Mouse (Mus musculus) myocyte (in vitro differentiated cells): ENCODE data around the gene Pnmal1. TPM values are rescaled to one million over a fixed set of nuclear protein-coding genes. Genes with fewer than 3 reads are reported as not detected.

ENCODE experiments used
- H3K27me3 ChIP-seq: one replicate; pipeline ENCODE4 v1.6.1; 2011; ENCODE audit not compliant: control insufficient read depth, insufficient read depth, insufficient read length
- H3K36me3 ChIP-seq: one replicate; pipeline ENCODE4 v1.6.1; 2011; ENCODE audit not compliant: control insufficient read depth, insufficient read depth
- H3K4me2 ChIP-seq: one replicate; pipeline ENCODE4 v1.6.1; 2011; ENCODE audit warnings: low read depth, control low read depth
- H3K4me3 ChIP-seq: one replicate; pipeline ENCODE4 v1.5.1; 2011; ENCODE audit warnings: mild to moderate bottlenecking, control low read depth, moderate library complexity
- H3K79me2 ChIP-seq: one replicate; pipeline ENCODE4 v1.6.1; 2011; ENCODE audit not compliant: control insufficient read depth, insufficient read depth
- H3ac ChIP-seq: one replicate; pipeline ENCODE4 v1.6.1; 2011; ENCODE audit not compliant: control insufficient read depth, insufficient read length
- CEBPB ChIP-seq: IDR thresholded peaks from 2 replicates; pipeline ENCODE4 v1.6.1; 2011; ENCODE audit warnings: mild to moderate bottlenecking, moderate library complexity; ENCODE audit not compliant: poor library complexity, insufficient read depth, severe bottlenecking
- E2F4 ChIP-seq: IDR thresholded peaks from one replicate; pipeline ENCODE4 v1.6.1; 2011; ENCODE audit warnings: mild to moderate bottlenecking, control low read depth, moderate library complexity; ENCODE audit not compliant: insufficient read depth
- MAX ChIP-seq: IDR thresholded peaks from one replicate; pipeline ENCODE4 v1.6.1; 2011; ENCODE audit warnings: low read depth, mild to moderate bottlenecking, control low read depth
- MYOD1 ChIP-seq, 3 experiments: IDR thresholded peaks; one replicate each; pipeline ENCODE4 v1.6.1; 2011; ENCODE audit warnings: control low read depth in 2 of 3, low read depth in 2 of 3, mild to moderate bottlenecking in 2 of 3, moderate library complexity in 1 of 3; ENCODE audit not compliant: insufficient read length in 2 of 3, control insufficient read depth in 1 of 3
- MYOG ChIP-seq, 3 experiments: IDR thresholded peaks; one replicate each; pipeline ENCODE4 v1.6.1; 2011; ENCODE audit warnings: control low read depth in 2 of 3, low read depth in 2 of 3, mild to moderate bottlenecking in 2 of 3; ENCODE audit not compliant: insufficient read length in 2 of 3, control insufficient read depth in 1 of 3, insufficient read depth in 1 of 3
- POLR2A ChIP-seq: IDR thresholded peaks from one replicate; pipeline ENCODE4 v1.6.1; 2011; ENCODE audit warnings: low read depth, mild to moderate bottlenecking, control low read depth, moderate library complexity; ENCODE audit not compliant: insufficient read length
- POLR2AphosphoS2 ChIP-seq: IDR thresholded peaks from one replicate; pipeline ENCODE4 v1.6.1; 2011; ENCODE audit warnings: low read depth, control low read depth; ENCODE audit not compliant: insufficient read length
- REST ChIP-seq: IDR thresholded peaks from one replicate; pipeline ENCODE4 v1.6.1; 2011; ENCODE audit warnings: mild to moderate bottlenecking, control low read depth, moderate library complexity; ENCODE audit not compliant: insufficient read depth, insufficient read length
- SRF ChIP-seq: IDR thresholded peaks from one replicate; pipeline ENCODE4 v1.6.1; 2011; ENCODE audit warnings: low read depth; ENCODE audit not compliant: control insufficient read depth, insufficient read length
- TCF12 ChIP-seq: IDR thresholded peaks from one replicate; pipeline ENCODE4 v1.6.1; 2011; ENCODE audit warnings: mild to moderate bottlenecking, control low read depth; ENCODE audit not compliant: poor library complexity, insufficient read depth, severe bottlenecking
- TCF3 ChIP-seq: IDR thresholded peaks from one replicate; pipeline ENCODE4 v1.6.1; 2011; ENCODE audit warnings: low read depth, control low read depth; ENCODE audit not compliant: insufficient read length
- USF1 ChIP-seq: IDR thresholded peaks from one replicate; pipeline ENCODE4 v1.6.1; 2011; ENCODE audit warnings: low read depth, mild to moderate bottlenecking, control low read depth, moderate library complexity
- polyA plus RNA-seq: library from polyadenylated mRNA; unstranded; fragments of >200 nt; fragmentation: generic; extraction: Trizol; gene quantifications from one replicate; pipeline ENCODE4 v1.2.1, GENCODE M21; 2012; ENCODE audit warnings: missing spikeins

The Pnmal1 gene
- polyA plus RNA-seq, 1 experiment: 0.05 TPM

- no peaks in the 10 kb centered on the region for H3K36me3 ChIP-seq
- H3K79me2 ChIP-seq: no peaks in the 10 kb centered on the region
- H3K27me3 ChIP-seq: no peaks in the 10 kb centered on the region
- TF ChIP-seq MYOD1 (IDR thresholded peaks at IDR 0.05; ENCODE audit: control insufficient read depth in 1 of 3, insufficient read length in 2 of 3, low read depth in 2 of 3) (no peak), POLR2AphosphoS2 (no peak), E2F4 (no peak)
- H3K4me2 ChIP-seq: no peak overlapping the region
- no peak overlapping the region for H3K4me3 ChIP-seq
- no peak overlapping the region for H3ac ChIP-seq
Measured at GRCm38 (mm10) chr7:16961678-16962077, 2.2 kb downstream of the Pnmal1 start.

GRCm38 (mm10) chr7:16968414-16968813, 8.9 kb downstream of the Pnmal1 start:
- Histone ChIP-seq H3K4me2 (no peak overlapping the region), H3K27me3 (no peaks in the 10 kb centered on the region), H3K36me3 (no peaks in the 10 kb centered on the region), H3ac (no peak overlapping the region), H3K79me2 (no peaks in the 10 kb centered on the region), H3K4me3 (no peak overlapping the region)
- TF ChIP-seq E2F4 (no peak), MYOD1 (IDR thresholded peaks at IDR 0.05; ENCODE audit: control insufficient read depth in 1 of 3, insufficient read length in 2 of 3, low read depth in 2 of 3) (no peak), MYOG (IDR thresholded peaks at IDR 0.05; ENCODE audit: control insufficient read depth in 1 of 3, insufficient read depth in 1 of 3, insufficient read length in 2 of 3, low read depth in 2 of 3) (no peak), CEBPB (no peak), POLR2A (no peak), MAX (no peak)

- TF ChIP-seq USF1: no peak
- no peaks in the 10 kb centered on the region for H3K79me2 ChIP-seq
- no peaks in the 10 kb centered on the region for H3K27me3 ChIP-seq
- no peak overlapping the region for H3K4me3 ChIP-seq
- no peak overlapping the region for H3ac ChIP-seq
- H3K4me2 ChIP-seq: no peak overlapping the region
- no peaks in the 10 kb centered on the region for H3K36me3 ChIP-seq
Measured at GRCm38 (mm10) chr7:16971160-16971559, 11.7 kb downstream of the Pnmal1 start.

GRCm38 (mm10) chr7:16974018-16974417, 14.5 kb downstream of the Pnmal1 start:
- Histone ChIP-seq H3ac (no peak overlapping the region), H3K27me3 (no peaks in the 10 kb centered on the region), H3K36me3 (no peaks in the 10 kb centered on the region), H3K4me2 (peak overlapping the region; percentile 37), H3K79me2 (no peaks in the 10 kb centered on the region), H3K4me3 (no peak overlapping the region)
- TF ChIP-seq POLR2AphosphoS2 (no peak), SRF (no peak), E2F4 (no peak), MYOG (IDR thresholded peaks at IDR 0.05; ENCODE audit: control insufficient read depth in 1 of 3, insufficient read depth in 1 of 3, insufficient read length in 2 of 3, low read depth in 2 of 3) (peak; percentile 60 to 94 (median 90)), TCF3 (no peak), USF1 (no peak), MAX (peak; percentile 54), MYOD1 (IDR thresholded peaks at IDR 0.05; ENCODE audit: control insufficient read depth in 1 of 3, insufficient read length in 2 of 3, low read depth in 2 of 3) (peak in 2 of 3 experiments; percentile 87 to 96), CEBPB (peak; percentile 100), POLR2A (no peak), REST (no peak), TCF12 (peak; percentile 89)

GRCm38 (mm10) chr7:16976298-16976697, 16.8 kb downstream of the Pnmal1 start:
- TF ChIP-seq SRF (no peak), REST (no peak), MYOG (IDR thresholded peaks at IDR 0.05; ENCODE audit: control insufficient read depth in 1 of 3, insufficient read depth in 1 of 3, insufficient read length in 2 of 3, low read depth in 2 of 3) (no peak), TCF12 (no peak), MYOD1 (IDR thresholded peaks at IDR 0.05; ENCODE audit: control insufficient read depth in 1 of 3, insufficient read length in 2 of 3, low read depth in 2 of 3) (no peak), CEBPB (no peak), USF1 (no peak), POLR2AphosphoS2 (no peak), POLR2A (no peak), E2F4 (no peak), MAX (no peak), TCF3 (no peak)
- no peaks in the 10 kb centered on the region for H3K79me2 ChIP-seq
- no peaks in the 10 kb centered on the region for H3K27me3 ChIP-seq
- no peak overlapping the region for H3K4me2 ChIP-seq
- H3K4me3 ChIP-seq: no peak overlapping the region
- H3ac ChIP-seq: no peak overlapping the region
- no peaks in the 10 kb centered on the region for H3K36me3 ChIP-seq

- no peaks in the 10 kb centered on the region for H3K79me2 ChIP-seq
- H3K36me3 ChIP-seq: no peaks in the 10 kb centered on the region
- TF ChIP-seq CEBPB (no peak), MYOD1 (IDR thresholded peaks at IDR 0.05; ENCODE audit: control insufficient read depth in 1 of 3, insufficient read length in 2 of 3, low read depth in 2 of 3) (no peak), REST (no peak), POLR2AphosphoS2 (no peak), MYOG (IDR thresholded peaks at IDR 0.05; ENCODE audit: control insufficient read depth in 1 of 3, insufficient read depth in 1 of 3, insufficient read length in 2 of 3, low read depth in 2 of 3) (no peak), TCF12 (no peak), POLR2A (no peak), TCF3 (no peak), MAX (no peak), SRF (no peak), E2F4 (no peak), USF1 (no peak)
- H3K4me3 ChIP-seq: no peak overlapping the region
- no peak overlapping the region for H3K4me2 ChIP-seq
- no peak overlapping the region for H3ac ChIP-seq
- no peaks in the 10 kb centered on the region for H3K27me3 ChIP-seq
Measured at GRCm38 (mm10) chr7:16978173-16978572, 18.7 kb downstream of the Pnmal1 start.
